Mouse (Mus musculus) G1E (cell line): Measurements from ENCODE around the gene Akap9.

Experiments used
- CTCF ChIP-seq: IDR thresholded peaks from 2 replicates; pipeline ENCODE4 v1.5.1; 2012; ENCODE audit warnings: low read depth, low read length, inconsistent platforms, mixed read lengths
- GATA1 ChIP-seq: IDR thresholded peaks from 2 replicates; pipeline ENCODE4 v1.6.1; 2012; ENCODE audit warnings: borderline replicate concordance, low read length, inconsistent platforms, mixed read lengths
- POLR2AphosphoS5 ChIP-seq: IDR thresholded peaks from 2 replicates; pipeline ENCODE4 v1.6.1; 2012; ENCODE audit warnings: low read depth, low read length, inconsistent platforms; ENCODE audit not compliant: insufficient replicate concordance
- TAL1 ChIP-seq: conservative IDR thresholded peaks from 2 replicates; pipeline ENCODE4 v1.6.1; 2012; ENCODE audit warnings: low read depth, low read length, inconsistent platforms, mixed read lengths

GRCm38 (mm10) chr5:3927801-3928689, at the start of gene Akap9:
- no peak for TF ChIP-seq CTCF
- TF ChIP-seq GATA1: no peak
- no peak for TF ChIP-seq TAL1
- no peak for TF ChIP-seq POLR2AphosphoS5
